Mouse (Mus musculus): Measurements from ENCODE around the gene Ccdc189.

DNA sequence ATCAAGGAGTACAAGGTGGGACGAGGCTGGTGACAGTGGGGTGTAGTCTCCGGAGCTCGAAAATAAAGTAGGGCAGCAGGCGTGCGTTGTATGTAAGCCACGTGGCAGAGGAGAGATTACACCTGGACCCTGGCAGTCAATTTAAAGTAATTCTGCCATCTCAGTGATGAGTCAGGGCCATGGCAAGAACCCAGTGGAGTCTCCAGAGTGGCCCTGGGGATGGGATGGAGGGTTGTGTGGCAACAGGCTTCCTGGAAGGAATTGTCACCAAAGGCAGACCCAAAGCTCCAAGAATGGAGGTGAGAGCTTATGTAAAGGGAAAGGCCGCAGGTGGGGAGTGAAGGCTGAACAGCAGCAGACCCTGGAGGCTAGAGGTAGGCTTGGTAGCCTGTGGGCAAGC lies 12.2 kb upstream of the Ccdc189 start:
- no peak for TF ChIP-seq CTCF (IDR thresholded peaks at IDR 0.05; ENCODE audit: low read depth, low read length)
- no peak for TF ChIP-seq POLR2A (IDR thresholded peaks at IDR 0.05; ENCODE audit: insufficient read depth, low read length)

Data from ES-Bruce4 (cell line).